Mouse (Mus musculus) neural tube, embryonic 12.5 days (tissue): Measurements from ENCODE around the gene Zc3hav1. TPM values are rescaled to one million over a fixed set of nuclear protein-coding genes. Genes with fewer than 3 reads are reported as not detected.

ENCODE experiments used
- ATAC-seq: fragments of 200-750 bp; cut with Nextera tagmentation; 2 replicates; pipeline ENCODE4 v1.8.0; 2017; ENCODE audit warnings: low read depth, mild to moderate bottlenecking, moderate TSS enrichment, moderate library complexity; ENCODE audit not compliant: low FRiP score
- H3K27ac ChIP-seq: fragments of 300-500 bp; sonication (generic); 2 replicates; pipeline ENCODE4 v1.5.1; 2016
- H3K27me3 ChIP-seq: fragments of 300-500 bp; sonication (generic); replicated peaks from 2 replicates; pipeline ENCODE4 v1.6.1; 2016; ENCODE audit warnings: mild to moderate bottlenecking
- H3K36me3 ChIP-seq: fragments of 300-500 bp; sonication (generic); 2 replicates; pipeline ENCODE4 v1.6.1; 2016; ENCODE audit warnings: mild to moderate bottlenecking
- H3K4me1 ChIP-seq: fragments of 300-500 bp; sonication (generic); 2 replicates; pipeline ENCODE4 v1.6.1; 2016
- H3K4me2 ChIP-seq: fragments of 300-500 bp; sonication (generic); replicated peaks from 2 replicates; pipeline ENCODE4 v1.6.1; 2016; ENCODE audit warnings: mild to moderate bottlenecking
- H3K4me3 ChIP-seq: fragments of 300-500 bp; sonication (generic); 2 replicates; pipeline ENCODE4 v1.5.1; 2016
- H3K9ac ChIP-seq: fragments of 300-500 bp; sonication (generic); 2 replicates; pipeline ENCODE4 v1.6.1; 2016; ENCODE audit warnings: mild to moderate bottlenecking
- H3K9me3 ChIP-seq: fragments of 300-500 bp; sonication (generic); 2 replicates; pipeline ENCODE4 v1.6.1; 2016; ENCODE audit warnings: mild to moderate bottlenecking
- WGBS: fragments of 180-500 bp; shearing (Covaris S2); methylation state at CpG from one replicate; pipeline ENCODE4 v1.1.7; 2016; 5-methylcytosine and 5-hydroxymethylcytosine counted together
- polyA plus RNA-seq: library from polyadenylated mRNA; unstranded; fragments of >200 nt; fragmentation: Nextera tagmentation; extraction: Ambion mirVana; gene quantifications from 2 replicates; pipeline ENCODE4 v1.2.1, GENCODE M21; 2016

Gene Zc3hav1
- polyA plus RNA-seq, 1 experiment from 2014 or later, result 2.0 TPM

- Histone ChIP-seq H3K9ac (no peak overlapping the region), H3K4me1 (no peaks in the 10 kb centered on the region), H3K4me2 (no peak overlapping the region), H3K4me3 (no peak overlapping the region), H3K27ac (no peak overlapping the region), H3K27me3 (no peaks in the 10 kb centered on the region), H3K9me3 (no peaks in the 10 kb centered on the region), H3K36me3 (no peaks in the 10 kb centered on the region)
- WGBS, result 87% methylated on average over 9 of the region's 9 CpGs
- ATAC-seq, result no peak
Observed at GRCm38 (mm10) chr6:38320621-38321020, 33.8 kb downstream of the Zc3hav1 start.

GRCm38 (mm10) chr6:38316050-38316449 is 38.4 kb downstream of the Zc3hav1 start:
- WGBS, result 86% methylated on average over 4 of the region's 4 CpGs
- Histone ChIP-seq H3K4me3 (no peak overlapping the region), H3K9me3 (no peaks in the 10 kb centered on the region), H3K9ac (no peak overlapping the region), H3K27me3 (no peaks in the 10 kb centered on the region), H3K27ac (no peak overlapping the region), H3K36me3 (no peaks in the 10 kb centered on the region), H3K4me2 (no peak overlapping the region), H3K4me1 (no peaks in the 10 kb centered on the region)
- no peak for ATAC-seq

- Histone ChIP-seq H3K36me3 (no peaks in the 10 kb centered on the region), H3K4me1 (no peaks in the 10 kb centered on the region), H3K9ac (no peak overlapping the region), H3K9me3 (0 out of 2 replicates have a peak, but pooled peaks cover 2% of the 10 kb centered on the region), H3K27ac (no peak overlapping the region), H3K4me3 (no peak overlapping the region), H3K27me3 (no peaks in the 10 kb centered on the region), H3K4me2 (no peak overlapping the region)
- no peak for ATAC-seq
Observed at GRCm38 (mm10) chr6:38309741-38310140, 44.7 kb downstream of the Zc3hav1 start.

GRCm38 (mm10) chr6:38304981-38305380 is 49.4 kb downstream of the Zc3hav1 start:
- Histone ChIP-seq H3K27ac (no peak overlapping the region), H3K4me3 (no peak overlapping the region), H3K27me3 (no peaks in the 10 kb centered on the region), H3K36me3 (no peaks in the 10 kb centered on the region), H3K9me3 (peaks cover 14% of the 10 kb centered on the region; the same call in 1 of the 2 replicates), H3K4me2 (no peak overlapping the region), H3K4me1 (no peaks in the 10 kb centered on the region), H3K9ac (no peak overlapping the region)
- WGBS, result 77% methylated on average over 3 of the region's 3 CpGs
- no peak for ATAC-seq

DNA sequence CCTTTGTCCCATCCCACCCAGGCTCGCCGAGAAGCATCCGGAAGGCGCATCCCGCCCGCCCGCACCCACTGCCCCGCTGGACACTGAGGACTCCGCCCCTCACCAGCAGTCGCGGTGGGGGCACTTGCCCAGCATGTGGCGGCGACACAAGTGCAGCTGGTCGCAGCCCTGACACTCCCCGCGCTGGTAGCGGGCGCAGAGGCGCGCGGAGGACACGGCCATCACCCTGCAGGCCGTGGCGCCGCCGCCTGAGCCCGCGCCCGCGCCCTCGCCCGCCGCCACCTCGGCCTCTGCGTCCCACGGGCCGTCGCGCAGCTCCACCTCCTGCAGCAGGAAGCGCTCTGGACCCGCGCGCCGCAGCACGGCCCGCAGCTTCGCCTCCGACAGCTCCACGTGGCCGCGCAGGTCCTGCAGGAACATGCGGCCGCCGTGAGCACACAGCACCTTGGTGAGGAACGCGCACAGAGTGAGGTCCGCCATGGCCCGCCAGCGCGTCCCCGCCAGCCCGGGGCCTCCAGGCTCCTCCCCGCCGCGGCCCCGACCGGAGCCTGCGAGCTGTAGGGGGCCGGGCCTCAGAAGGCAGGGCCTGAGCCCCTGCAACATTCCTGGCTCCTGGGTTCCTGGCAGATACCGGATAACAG is 55.5 kb downstream of the Zc3hav1 start, which contains the start of gene Zc3hav1l:
Zc3hav1l (minus strand) TSS at position 499 of the 641 bp plus-strand sequence.
- Histone ChIP-seq H3K36me3 (peaks cover 28% of the 10 kb centered on the region), H3K9ac (peak within 1 kb of the TSS; percentile 94), H3K4me2 (peak within 1 kb of the TSS; percentile 68), H3K4me1 (peaks cover 9% of the 10 kb centered on the region), H3K27ac (peak within 1 kb of the TSS; percentile 90), H3K4me3 (peak within 1 kb of the TSS; percentile 77), H3K27me3 (no peaks in the 10 kb centered on the region), H3K9me3 (peaks cover 6% of the 10 kb centered on the region; the same call in 1 of the 2 replicates)
- WGBS, result under 1% methylated on average over 70 of the region's 70 CpGs
- peak; percentile 95 for ATAC-seq

DNA sequence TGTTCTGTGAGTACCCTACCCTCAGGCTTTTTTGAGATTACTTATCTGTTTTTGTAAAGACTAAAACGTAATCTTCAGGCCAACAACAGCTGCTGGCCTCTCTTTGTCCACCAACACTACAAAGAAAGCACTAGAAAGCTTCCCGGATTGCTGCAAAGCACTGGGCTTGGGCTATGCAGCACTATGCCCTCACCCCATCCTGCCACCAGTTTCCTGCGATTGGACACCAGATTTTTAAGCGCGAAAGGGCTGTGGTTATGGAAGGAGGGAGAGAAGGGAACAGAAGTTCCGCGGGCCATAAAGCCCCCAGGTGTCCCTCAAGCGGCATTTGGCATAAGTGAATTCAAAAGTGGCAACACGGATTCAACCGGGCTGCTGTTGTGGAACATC is 56.2 kb downstream of the Zc3hav1 start:
- peak overlapping the region; percentile 90 for H3K27ac ChIP-seq
- H3K4me1 ChIP-seq, result peaks cover 9% of the 10 kb centered on the region
- peaks cover 3% of the 10 kb centered on the region; the same call in 1 of the 2 replicates for H3K9me3 ChIP-seq
- H3K4me3 ChIP-seq, result peak overlapping the region; percentile 77
- H3K27me3 ChIP-seq, result no peaks in the 10 kb centered on the region
- peak overlapping the region; percentile 94 for H3K9ac ChIP-seq
- H3K36me3 ChIP-seq, result peaks cover 33% of the 10 kb centered on the region
- peak overlapping the region; percentile 68 for H3K4me2 ChIP-seq
- peak; percentile 65 for ATAC-seq
- under 1% methylated on average over 10 of the region's 10 CpGs for WGBS

- H3K27me3 ChIP-seq, result no peaks in the 10 kb centered on the region
- peak overlapping the region; percentile 90; the same call in 1 of the 2 replicates for H3K27ac ChIP-seq
- peak overlapping the region; percentile 94 for H3K9ac ChIP-seq
- WGBS, result 42% methylated on average over 12 of the region's 12 CpGs
- peak overlapping the region; percentile 77 for H3K4me3 ChIP-seq
- H3K36me3 ChIP-seq, result peaks cover 38% of the 10 kb centered on the region
- peaks cover 9% of the 10 kb centered on the region for H3K4me1 ChIP-seq
- no peak for ATAC-seq
- peak overlapping the region; percentile 68 for H3K4me2 ChIP-seq
- H3K9me3 ChIP-seq, result no peaks in the 10 kb centered on the region
Observed at GRCm38 (mm10) chr6:38297580-38298245, 56.7 kb downstream of the Zc3hav1 start.

GRCm38 (mm10) chr6:38293708-38294107 is 60.7 kb downstream of the Zc3hav1 start:
- no peak overlapping the region for H3K4me2 ChIP-seq
- H3K4me3 ChIP-seq, result no peak overlapping the region
- no peaks in the 10 kb centered on the region for H3K9me3 ChIP-seq
- no peak for ATAC-seq
- peaks cover 6% of the 10 kb centered on the region for H3K4me1 ChIP-seq
- H3K9ac ChIP-seq, result no peak overlapping the region
- H3K27ac ChIP-seq, result no peak overlapping the region
- H3K36me3 ChIP-seq, result peaks cover 69% of the 10 kb centered on the region
- WGBS, result 75% methylated on average over 3 of the region's 3 CpGs
- no peaks in the 10 kb centered on the region for H3K27me3 ChIP-seq

DNA sequence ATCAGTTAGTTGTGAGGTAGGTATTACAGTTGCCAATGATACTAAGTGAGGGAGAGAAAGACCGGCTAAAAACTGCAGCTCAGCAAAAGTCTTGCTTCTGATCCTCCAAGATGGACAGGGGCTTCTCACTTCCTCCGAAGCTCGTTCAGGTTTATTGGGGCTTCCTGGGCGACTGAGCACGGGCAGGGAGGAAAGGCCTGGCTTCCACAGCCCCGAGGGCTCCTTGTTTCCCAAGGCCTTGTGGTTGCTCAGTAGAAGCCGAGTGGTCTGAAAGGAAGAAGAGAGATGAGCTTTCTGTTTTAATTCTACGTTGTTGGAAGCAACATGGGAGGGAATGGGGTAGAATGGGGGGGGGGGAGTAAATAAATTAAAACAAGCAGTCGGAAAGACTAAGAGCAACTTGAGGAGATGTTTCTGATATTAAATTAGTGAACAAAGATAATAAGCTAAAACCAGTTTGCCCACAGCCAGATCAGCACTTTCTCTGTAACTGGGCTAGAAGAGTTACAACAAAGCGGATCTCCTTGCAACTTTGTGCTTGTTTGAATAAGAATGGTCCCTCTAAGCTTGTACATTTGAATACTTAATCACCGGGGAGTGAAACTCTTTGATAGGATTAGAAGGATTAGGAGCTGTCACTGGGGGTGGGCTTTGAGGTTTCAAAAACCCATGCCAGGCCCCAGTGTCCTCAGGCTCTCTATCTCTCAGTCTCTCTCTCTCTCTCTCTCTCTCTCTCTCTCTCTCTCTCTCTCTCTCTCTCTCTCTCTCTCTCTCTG is 61.3 kb downstream of the Zc3hav1 start:
- Histone ChIP-seq H3K27me3 (no peaks in the 10 kb centered on the region), H3K9me3 (no peaks in the 10 kb centered on the region), H3K4me3 (no peak overlapping the region), H3K36me3 (peaks cover 69% of the 10 kb centered on the region), H3K9ac (no peak overlapping the region), H3K27ac (no peak overlapping the region), H3K4me1 (peaks cover 4% of the 10 kb centered on the region; the same call in 1 of the 2 replicates), H3K4me2 (no peak overlapping the region)
- WGBS, result 63% methylated on average over 11 of the region's 11 CpGs
- ATAC-seq, result no peak

GRCm38 (mm10) chr6:38284422-38284821 is 70.0 kb downstream of the Zc3hav1 start:
- Histone ChIP-seq H3K4me2 (no peak overlapping the region), H3K9ac (no peak overlapping the region), H3K27ac (no peak overlapping the region), H3K27me3 (no peaks in the 10 kb centered on the region), H3K36me3 (peaks cover 37% of the 10 kb centered on the region), H3K9me3 (0 out of 2 replicates have a peak, but pooled peaks cover 8% of the 10 kb centered on the region), H3K4me3 (no peak overlapping the region), H3K4me1 (no peaks in the 10 kb centered on the region)
- ATAC-seq, result no peak
- 98% methylated on average over 19 of the region's 19 CpGs for WGBS

DNA sequence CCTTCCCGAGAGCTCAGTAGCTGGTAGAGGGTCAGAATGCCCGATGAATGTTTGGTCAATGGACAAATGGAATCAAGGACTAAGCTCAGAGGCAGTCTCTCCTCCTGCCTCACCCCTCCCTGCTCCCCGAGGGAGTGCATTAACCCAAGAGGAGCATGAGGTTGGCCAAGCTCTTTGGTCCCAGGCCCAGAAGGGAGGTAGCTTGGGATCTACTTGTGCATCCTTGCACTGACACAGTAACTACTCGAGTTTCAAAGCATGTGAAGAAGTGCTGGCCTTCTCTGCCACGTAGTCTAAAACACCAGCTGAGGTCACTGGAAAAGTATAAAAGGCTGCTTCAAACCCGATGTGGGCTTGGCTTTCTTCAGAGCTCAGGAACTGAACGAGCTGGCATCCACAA is 89.9 kb downstream of the Zc3hav1 start:
- Histone ChIP-seq H3K4me1 (no peaks in the 10 kb centered on the region), H3K9me3 (no peaks in the 10 kb centered on the region), H3K4me3 (no peak overlapping the region), H3K27me3 (no peaks in the 10 kb centered on the region), H3K4me2 (no peak overlapping the region), H3K36me3 (no peaks in the 10 kb centered on the region), H3K9ac (no peak overlapping the region), H3K27ac (no peak overlapping the region)
- 82% methylated on average over 7 of the region's 7 CpGs for WGBS
- no peak for ATAC-seq
